Mouse (Mus musculus): ENCODE measurements at regions not wholly inside any gene's neighbourhood (a gene's known extent, or its start where the extent isn't known, plus 50 kb on each side); places are given as distances from the start of the nearest gene placed in this dataset.

- DNase-seq (ENCODE audit: low spot score in 2 of 2), result no peak
These were observed 292.2 kb upstream of the Slc24a5 start for GRCm38 (mm10) chr2:124775737-124776136.

- no peak for DNase-seq (ENCODE audit: low spot score in 2 of 2)
These were observed 275.3 kb upstream of the Slc24a5 start for GRCm38 (mm10) chr2:124792633-124793036.

GRCm38 (mm10) chr2:124811709-124812108, 256.2 kb upstream of the Slc24a5 start:
- DNase-seq (ENCODE audit: low spot score in 2 of 2), result no peak

GRCm38 (mm10) chr2:124816814-124817213, 251.1 kb upstream of the Slc24a5 start:
- no peak for DNase-seq (ENCODE audit: low spot score in 2 of 2)

- no peak for DNase-seq (ENCODE audit: low spot score in 2 of 2)
These were observed 248.1 kb upstream of the Slc24a5 start for GRCm38 (mm10) chr2:124819846-124820245.

GRCm38 (mm10) chr2:124820821-124821220, 247.1 kb upstream of the Slc24a5 start:
- no peak for DNase-seq (ENCODE audit: low spot score in 2 of 2)

GRCm38 (mm10) chr2:124821366-124821765, 246.6 kb upstream of the Slc24a5 start:
- no peak for DNase-seq (ENCODE audit: low spot score in 2 of 2)

GRCm38 (mm10) chr2:124848812-124849211, 219.1 kb upstream of the Slc24a5 start:
- no peak for DNase-seq (ENCODE audit: low spot score in 2 of 2)

GRCm38 (mm10) chr2:124858504-124858903, 209.4 kb upstream of the Slc24a5 start:
- no peak for DNase-seq (ENCODE audit: low spot score in 2 of 2)

- no peak for DNase-seq (ENCODE audit: low spot score in 2 of 2)
These were observed 179.7 kb upstream of the Slc24a5 start for GRCm38 (mm10) chr2:124888209-124888608.

GRCm38 (mm10) chr2:124895002-124895401, 172.9 kb upstream of the Slc24a5 start:
- DNase-seq (ENCODE audit: low spot score in 2 of 2), result no peak

GRCm38 (mm10) chr2:124903556-124903955, 164.4 kb upstream of the Slc24a5 start:
- DNase-seq (ENCODE audit: low spot score in 2 of 2), result no peak

GRCm38 (mm10) chr2:124905076-124905475, 162.8 kb upstream of the Slc24a5 start:
- no peak for DNase-seq (ENCODE audit: low spot score in 2 of 2)

- no peak for DNase-seq (ENCODE audit: low spot score in 2 of 2)
These were observed 148.8 kb upstream of the Slc24a5 start for GRCm38 (mm10) chr2:124918986-124919761.

- no peak for DNase-seq (ENCODE audit: low spot score in 2 of 2)
These were observed 148.1 kb upstream of the Slc24a5 start for GRCm38 (mm10) chr2:124919762-124920255.

- DNase-seq (ENCODE audit: low spot score in 2 of 2), result no peak
These were observed 147.7 kb upstream of the Slc24a5 start for GRCm38 (mm10) chr2:124920265-124920664.

GRCm38 (mm10) chr2:124927882-124928758, 139.8 kb upstream of the Slc24a5 start:
- DNase-seq (ENCODE audit: low spot score in 2 of 2), result peak in 1 of 2 experiments; percentile 2

- DNase-seq (ENCODE audit: low spot score in 2 of 2), result no peak
These were observed 139.2 kb upstream of the Slc24a5 start for GRCm38 (mm10) chr2:124928759-124929113.

GRCm38 (mm10) chr2:124930719-124931118, 137.2 kb upstream of the Slc24a5 start:
- DNase-seq (ENCODE audit: low spot score in 2 of 2), result no peak

GRCm38 (mm10) chr2:124932566-124932965, 135.4 kb upstream of the Slc24a5 start:
- no peak for DNase-seq (ENCODE audit: low spot score in 2 of 2)

GRCm38 (mm10) chr2:124933876-124934275, 134.0 kb upstream of the Slc24a5 start:
- DNase-seq (ENCODE audit: low spot score in 2 of 2), result no peak

- DNase-seq (ENCODE audit: low spot score in 2 of 2), result no peak
These were observed 119.6 kb upstream of the Slc24a5 start for GRCm38 (mm10) chr2:124948263-124948781.

Data from spleen, postnatal 14 days (tissue).